Comparison of ENCODE assay signal across 24 mouse cellular contexts in the genomic region with DNA sequence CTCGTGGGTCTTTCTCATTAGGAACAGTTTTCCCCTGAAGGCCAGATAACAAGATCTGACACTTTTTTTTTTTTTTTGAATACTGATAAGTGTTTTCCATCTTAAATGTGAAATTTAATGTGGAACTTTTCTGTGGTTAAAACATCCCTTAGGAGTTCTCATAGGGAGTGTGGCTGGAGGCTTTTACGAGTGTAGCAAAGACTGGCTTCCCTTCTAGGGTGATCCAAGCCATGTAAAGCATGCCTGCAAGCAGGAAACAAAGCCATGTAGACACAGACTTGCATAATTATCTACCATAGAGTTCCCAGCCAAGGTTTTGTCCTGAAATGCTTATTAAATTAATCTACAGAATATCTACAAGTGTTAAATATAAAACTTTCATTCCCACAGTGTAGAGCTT.
DNase-seq lines count a peak whose midpoint lies in the region; ATAC-seq lines count a peak whose summit lies in the region.
"Had no signal": no experiment of that assay in that cellular context is flagged by ENCODE, and none has a peak within 500 bp of the region (broad histone marks: within the 10 kb centered on the region; RNA-seq: fewer than 3 reads in every experiment).

No protein-coding gene starts in this region.

- WGBS in heart, embryonic 11.5 days (ENCODE audit: insufficient replicate concordance), result 75% methylated on average over 2 of the region's 2 CpGs
- 49% methylated on average over 2 of the region's 2 CpGs for WGBS in limb, embryonic 12.5 days
- WGBS in limb, embryonic 10.5 days, result 80% methylated on average over 2 of the region's 2 CpGs
- WGBS in limb, embryonic 13.5 days, result 22% methylated on average over 2 of the region's 2 CpGs

- peaks cover 4% of the 10 kb centered on the region for H3K9me3 ChIP-seq in heart, embryonic 11.5 days (replicated peaks; ENCODE audit: control insufficient read depth, low read length)
- peaks cover 12% of the 10 kb centered on the region for H3K9me3 ChIP-seq in limb, embryonic 12.5 days
- H3K9me3 ChIP-seq in limb, embryonic 10.5 days (replicated peaks), result peaks cover 4% of the 10 kb centered on the region; the same call in 1 of the 2 replicates
- peaks cover 11% of the 10 kb centered on the region for H3K9me3 ChIP-seq in limb, embryonic 13.5 days

- H3K36me3 ChIP-seq in heart, embryonic 11.5 days (ENCODE audit: control insufficient read depth, insufficient read depth, low read length), result peaks cover 3% of the 10 kb centered on the region; the same call in 1 of the 2 replicates
- H3K36me3 ChIP-seq in limb, embryonic 12.5 days, result peaks cover 11% of the 10 kb centered on the region; the same call in 1 of the 2 replicates
- H3K36me3 ChIP-seq in limb, embryonic 10.5 days, result no peaks in the 10 kb centered on the region
- H3K36me3 ChIP-seq in limb, embryonic 13.5 days, result peaks cover 9% of the 10 kb centered on the region
- H3K36me3 ChIP-seq: embryonic facial prominence, embryonic 15.5 days had no signal

- no peaks in the 10 kb centered on the region for H3K27me3 ChIP-seq in heart, embryonic 11.5 days (ENCODE audit: control insufficient read depth, insufficient read depth, low read length)
- peaks cover 3% of the 10 kb centered on the region; the same call in 1 of the 2 replicates for H3K27me3 ChIP-seq in limb, embryonic 12.5 days
- no peaks in the 10 kb centered on the region for H3K27me3 ChIP-seq in limb, embryonic 10.5 days (ENCODE audit: low read depth, poor library complexity, severe bottlenecking)
- no peaks in the 10 kb centered on the region for H3K27me3 ChIP-seq in limb, embryonic 13.5 days
- H3K27me3 ChIP-seq: embryonic facial prominence, embryonic 13.5 days; embryonic facial prominence, embryonic 15.5 days; forebrain, embryonic 12.5 days had no signal

- DNase-seq in heart, adult 11 months, result peak; percentile 30
- no peak for DNase-seq in limb, embryonic 10.5 days (ENCODE audit: low spot score)
- DNase-seq: adrenal gland, adult 2 months; adrenal gland, postnatal 10 days; adrenal gland, postnatal 25 days; B cell, adult 2 months; cerebellum, adult 11 months; cerebellum, adult 18-20 months; cerebellum, adult 8-10 months; cerebellum, adult 9-11 months; cerebellum, postnatal 14 days; cerebellum, postnatal 36 days; embryo, embryonic 11 days had no signal

- ATAC-seq in heart, embryonic 11.5 days (replicated peaks; ENCODE audit: insufficient number of reproducible peaks, low FRiP score, low TSS enrichment), result no peak
- peak; percentile 75 for ATAC-seq in limb, embryonic 12.5 days (ENCODE audit: insufficient number of reproducible peaks, insufficient read depth, low FRiP score, low TSS enrichment, low read depth)
- ATAC-seq in limb, embryonic 13.5 days (ENCODE audit: low FRiP score, low read depth), result peak; percentile 71; the same call in 1 of the 2 replicates
- ATAC-seq in megakaryocyte progenitor cell, adult 5-6 weeks (replicated peaks; ENCODE audit: poor library complexity), result no peak
- ATAC-seq: forebrain, embryonic 14.5 days; forebrain, embryonic 16.5 days had no signal

- H3K4me2 ChIP-seq in heart, embryonic 11.5 days, result no peak overlapping the region
- no peak overlapping the region for H3K4me2 ChIP-seq in limb, embryonic 12.5 days
- H3K4me2 ChIP-seq in limb, embryonic 13.5 days (replicated peaks), result no peak overlapping the region
- H3K4me2 ChIP-seq: embryonic facial prominence, embryonic 13.5 days; embryonic facial prominence, embryonic 15.5 days; forebrain, embryonic 12.5 days had no signal

- no peak overlapping the region for H3K9ac ChIP-seq in heart, embryonic 11.5 days (ENCODE audit: low read depth, low read length)
- H3K9ac ChIP-seq in limb, embryonic 12.5 days (replicated peaks), result no peak overlapping the region
- H3K9ac ChIP-seq in limb, embryonic 13.5 days, result no peak overlapping the region
- H3K9ac ChIP-seq: embryonic facial prominence, embryonic 13.5 days; embryonic facial prominence, embryonic 15.5 days; forebrain, embryonic 12.5 days had no signal

- H3K4me3 ChIP-seq in heart, embryonic 11.5 days (ENCODE audit: low read depth, low read length), result no peak overlapping the region
- no peak overlapping the region for H3K4me3 ChIP-seq in limb, embryonic 12.5 days (replicated peaks)
- H3K4me3 ChIP-seq in limb, embryonic 10.5 days, result no peak overlapping the region
- no peak overlapping the region for H3K4me3 ChIP-seq in limb, embryonic 13.5 days
- H3K4me3 ChIP-seq: embryonic facial prominence, embryonic 13.5 days; embryonic facial prominence, embryonic 15.5 days; erythroblast, embryonic 14.5 days; forebrain, embryonic 10.5 days; forebrain, embryonic 12.5 days had no signal

- no peak overlapping the region for H3K27ac ChIP-seq in heart, embryonic 11.5 days (ENCODE audit: low read depth, low read length)
- peak overlapping the region; percentile 72; the same call in 1 of the 2 replicates for H3K27ac ChIP-seq in limb, embryonic 12.5 days
- H3K27ac ChIP-seq in limb, embryonic 10.5 days, result no peak overlapping the region
- H3K27ac ChIP-seq in limb, embryonic 13.5 days, result peak overlapping the region; percentile 40; the same call in 1 of the 2 replicates
- H3K27ac ChIP-seq: embryonic facial prominence, embryonic 13.5 days; embryonic facial prominence, embryonic 15.5 days; forebrain, embryonic 10.5 days; forebrain, embryonic 12.5 days had no signal

- no peaks in the 10 kb centered on the region for H3K4me1 ChIP-seq in heart, embryonic 11.5 days (ENCODE audit: control insufficient read depth, insufficient read depth, low read length)
- H3K4me1 ChIP-seq in limb, embryonic 12.5 days (replicated peaks), result peaks cover 22% of the 10 kb centered on the region
- H3K4me1 ChIP-seq in limb, embryonic 10.5 days, result peaks cover 10% of the 10 kb centered on the region
- peaks cover 51% of the 10 kb centered on the region for H3K4me1 ChIP-seq in limb, embryonic 13.5 days
- H3K4me1 ChIP-seq: embryonic facial prominence, embryonic 13.5 days; forebrain, embryonic 12.5 days had no signal

Comparison
In these comparisons a context has a peak if more than half of its experiments do, and no peak if none do; other contexts are left out.
1. H3K27ac ChIP-seq: peak in limb, embryonic 12.5 days (single experiment) and limb, embryonic 13.5 days (single experiment); none in heart, embryonic 11.5 days (single experiment) and limb, embryonic 10.5 days (single experiment).
2. ATAC-seq: peak in limb, embryonic 12.5 days (single experiment) and limb, embryonic 13.5 days (single experiment); none in heart, embryonic 11.5 days (single experiment) and megakaryocyte progenitor cell, adult 5-6 weeks (single experiment).